Mouse (Mus musculus) midbrain, postnatal 0 days (tissue): Measurements from ENCODE around the gene Rnf25. TPM values are rescaled to one million over a fixed set of nuclear protein-coding genes. Genes with fewer than 3 reads are reported as not detected.

Experiments used
- ATAC-seq: fragments of 200-750 bp; cut with Nextera tagmentation; 2 replicates; pipeline ENCODE4 v1.8.0; 2017; ENCODE audit warnings: moderate number of reproducible peaks, mild to moderate bottlenecking, moderate TSS enrichment, moderate library complexity; ENCODE audit not compliant: low FRiP score
- DNase-seq: peaks from one replicate; pipeline ENCODE4 v3.0.0-alpha.2; 2015; ENCODE audit warnings: low spot score
- H3K27ac ChIP-seq: fragments of 300-500 bp; sonication (generic); 2 replicates; pipeline ENCODE4 v1.5.1; 2014; ENCODE audit warnings: low read depth, mild to moderate bottlenecking, low read length, mixed read lengths
- H3K27me3 ChIP-seq: fragments of 300-500 bp; sonication (generic); 2 replicates; pipeline ENCODE4 v1.6.1; 2014; ENCODE audit warnings: low read length, control low read depth, mixed read lengths; ENCODE audit not compliant: insufficient read depth
- H3K36me3 ChIP-seq: fragments of 300-500 bp; sonication (generic); 2 replicates; pipeline ENCODE4 v1.6.1; 2014; ENCODE audit warnings: low read length, control low read depth, mixed read lengths; ENCODE audit not compliant: insufficient read depth
- H3K4me1 ChIP-seq: fragments of 300-500 bp; sonication (generic); 2 replicates; pipeline ENCODE4 v1.6.1; 2014; ENCODE audit warnings: mild to moderate bottlenecking, control low read depth, antibody characterized with exemption, low read length, mixed read lengths; ENCODE audit not compliant: insufficient read depth
- H3K4me2 ChIP-seq: fragments of 300-500 bp; sonication (generic); 2 replicates; pipeline ENCODE4 v1.6.1; 2014; ENCODE audit warnings: low read depth, mild to moderate bottlenecking, low read length, mixed read lengths; ENCODE audit not compliant: poor library complexity, severe bottlenecking
- H3K4me3 ChIP-seq: fragments of 300-500 bp; sonication (generic); 2 replicates; pipeline ENCODE4 v1.5.1; 2014; ENCODE audit warnings: low read depth, mild to moderate bottlenecking, low read length, moderate library complexity
- H3K9ac ChIP-seq: fragments of 300-500 bp; sonication (generic); replicated peaks from 2 replicates; pipeline ENCODE4 v1.6.1; 2014; ENCODE audit warnings: mild to moderate bottlenecking, low read length, moderate library complexity, mixed read lengths; ENCODE audit not compliant: poor library complexity, severe bottlenecking
- H3K9me3 ChIP-seq: fragments of 300-500 bp; sonication (generic); 2 replicates; pipeline ENCODE4 v1.6.1; 2016; ENCODE audit warnings: low read length, control low read depth
- CTCF ChIP-seq: IDR thresholded peaks from 2 replicates; pipeline ENCODE4 v1.5.1; 2016; ENCODE audit warnings: antibody characterized with exemption, mild to moderate bottlenecking
- WGBS: fragments of 180-500 bp; shearing (Covaris S2); extraction: QIAGEN DNeasy Blood & Tissue Kit; methylation state at CpG from one replicate; pipeline ENCODE4 v1.1.7; 2014; 5-methylcytosine and 5-hydroxymethylcytosine counted together
- polyA plus RNA-seq: library from polyadenylated mRNA; unstranded; fragments of >200 nt; fragmentation: Nextera tagmentation; extraction: Ambion mirVana; gene quantifications from 2 replicates; pipeline ENCODE4 v1.2.1, GENCODE M21; 2015
- total RNA-seq: library from RNA; depleted of rRNA; stranded (reverse); fragments of >200 nt; gene quantifications from 2 replicates; pipeline ENCODE4 v1.2.3, GENCODE M21; 2014

Gene Rnf25
- total and polyA plus RNA-seq, 2 experiments from 2014 or later, result 51.3 to 60.8 TPM

GRCm38 (mm10) chr1:74584616-74585398 is 16.4 kb downstream of the Rnf25 start:
- no peak for DNase-seq
- Histone ChIP-seq H3K36me3 (peaks cover 11% of the 10 kb centered on the region), H3K27me3 (no peaks in the 10 kb centered on the region), H3K4me2 (no peak overlapping the region), H3K9me3 (no peaks in the 10 kb centered on the region), H3K4me1 (no peaks in the 10 kb centered on the region; the same call in 1 of the 2 replicates), H3K4me3 (no peak overlapping the region), H3K9ac (no peak overlapping the region), H3K27ac (no peak overlapping the region)
- 93% methylated on average over 3 of the region's 3 CpGs for WGBS
- TF ChIP-seq CTCF, result no peak
- no peak for ATAC-seq

GRCm38 (mm10) chr1:74582621-74583020 is 18.6 kb downstream of the Rnf25 start:
- 79% methylated on average over 3 of the region's 3 CpGs for WGBS
- Histone ChIP-seq H3K4me3 (no peak overlapping the region), H3K4me1 (no peaks in the 10 kb centered on the region; the same call in 1 of the 2 replicates), H3K27me3 (no peaks in the 10 kb centered on the region), H3K9me3 (no peaks in the 10 kb centered on the region), H3K4me2 (no peak overlapping the region), H3K9ac (no peak overlapping the region), H3K27ac (no peak overlapping the region), H3K36me3 (peaks cover 26% of the 10 kb centered on the region)
- ATAC-seq (no peak), DNase-seq (no peak)
- TF ChIP-seq CTCF, result no peak

DNA sequence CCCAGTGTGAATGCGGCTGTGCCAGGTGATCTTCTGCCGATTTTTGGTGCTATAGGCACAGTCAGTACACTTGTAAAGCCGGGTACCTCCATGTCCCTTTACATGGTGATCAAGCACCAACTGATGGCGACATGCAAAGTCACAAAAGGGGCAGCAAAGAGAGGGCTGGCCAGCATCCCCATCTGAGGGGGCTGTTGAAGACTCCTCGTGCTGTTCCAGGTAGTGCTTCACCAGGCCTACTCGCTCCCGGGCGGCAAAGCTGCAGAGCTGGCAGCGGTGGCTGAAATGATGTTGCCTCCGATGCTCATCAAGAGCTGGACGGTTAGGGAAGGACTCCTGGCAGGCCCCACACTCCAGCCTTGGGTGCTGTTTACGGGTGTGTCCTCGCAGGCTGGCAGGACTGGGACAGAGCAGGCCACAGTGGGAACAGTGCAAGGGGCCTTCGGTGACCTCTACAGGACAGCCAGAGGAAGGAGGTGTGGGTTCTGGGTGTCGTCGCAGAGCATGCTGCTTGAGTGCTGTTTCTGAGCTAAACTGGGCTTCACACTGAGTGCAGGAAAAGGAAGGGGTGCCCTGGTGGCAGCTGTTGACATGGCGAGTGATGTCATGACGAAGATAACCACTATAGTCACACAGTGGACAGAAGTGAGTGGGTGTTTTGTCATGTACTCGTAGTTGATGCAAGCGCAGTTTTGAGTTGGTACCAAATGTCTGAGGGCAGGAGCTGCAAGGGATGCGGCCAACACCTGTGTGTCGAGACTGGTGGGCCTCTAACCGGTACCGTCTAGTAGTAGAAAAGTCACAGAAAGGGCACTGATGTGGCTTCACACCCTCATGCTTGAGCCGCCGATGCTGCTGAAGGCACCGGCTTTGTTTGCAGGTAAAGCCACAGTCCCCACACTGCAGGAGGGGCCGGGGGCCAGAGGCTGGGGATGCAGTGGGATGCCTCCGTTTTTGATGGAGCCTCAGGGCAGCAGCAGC is 31.2 kb downstream of the Rnf25 start:
- 92% methylated on average over 29 of the region's 29 CpGs for WGBS
- no peak overlapping the region for H3K9ac ChIP-seq
- no peaks in the 10 kb centered on the region for H3K4me1 ChIP-seq
- no peak overlapping the region for H3K4me2 ChIP-seq
- no peak overlapping the region for H3K27ac ChIP-seq
- no peaks in the 10 kb centered on the region for H3K27me3 ChIP-seq
- no peak for DNase-seq
- H3K9me3 ChIP-seq, result no peaks in the 10 kb centered on the region
- peaks cover 75% of the 10 kb centered on the region for H3K36me3 ChIP-seq
- no peak overlapping the region for H3K4me3 ChIP-seq
- TF ChIP-seq CTCF, result 0 out of 2 replicates have a peak, but pooled peaks have one; percentile 7
- ATAC-seq, result no peak

GRCm38 (mm10) chr1:74565834-74566233 is 35.4 kb downstream of the Rnf25 start:
- ATAC-seq, result no peak
- no peaks in the 10 kb centered on the region for H3K27me3 ChIP-seq
- TF ChIP-seq CTCF, result no peak
- H3K4me2 ChIP-seq, result no peak overlapping the region
- H3K27ac ChIP-seq, result no peak overlapping the region
- no peak overlapping the region for H3K4me3 ChIP-seq
- H3K36me3 ChIP-seq, result peaks cover 65% of the 10 kb centered on the region
- no peak for DNase-seq
- H3K4me1 ChIP-seq, result no peaks in the 10 kb centered on the region
- H3K9ac ChIP-seq, result no peak overlapping the region
- 41% methylated on average over 6 of the region's 6 CpGs for WGBS
- no peaks in the 10 kb centered on the region for H3K9me3 ChIP-seq

GRCm38 (mm10) chr1:74559061-74559460 is 42.1 kb downstream of the Rnf25 start:
- 90% methylated on average over 5 of the region's 5 CpGs for WGBS
- TF ChIP-seq CTCF, result no peak
- no peak overlapping the region for H3K9ac ChIP-seq
- no peak for ATAC-seq
- H3K4me2 ChIP-seq, result no peak overlapping the region
- no peak overlapping the region for H3K27ac ChIP-seq
- no peak for DNase-seq
- no peaks in the 10 kb centered on the region for H3K27me3 ChIP-seq
- no peak overlapping the region for H3K4me3 ChIP-seq
- peaks cover 8% of the 10 kb centered on the region for H3K36me3 ChIP-seq
- no peaks in the 10 kb centered on the region for H3K4me1 ChIP-seq
- H3K9me3 ChIP-seq, result no peaks in the 10 kb centered on the region
